Mouse (Mus musculus): Measurements from ENCODE around the gene Pax7. TPM values are rescaled to one million over a fixed set of nuclear protein-coding genes. Genes with fewer than 3 reads are reported as not detected.
A peak's percentile ranks its signal among the peaks of the same experiment; 100 is the strongest.

The Pax7 gene
- polyA plus RNA-seq, 1 experiment from 2014 or later = 0.39 TPM

- Histone ChIP-seq H3K36me3 (no peaks in the 10 kb centered on the region), H3K4me3 (peak overlapping the region; percentile 30), H3K9me3 (no peaks in the 10 kb centered on the region), H3K9ac (0 out of 2 replicates have a peak overlapping the region, but pooled peaks have one; percentile 11), H3K4me1 (replicated peaks) (peaks cover 25% of the 10 kb centered on the region), H3K27ac (replicated peaks) (no peak overlapping the region), H3K4me2 (peak overlapping the region; percentile 56), H3K27me3 (peaks cover 80% of the 10 kb centered on the region)
- ATAC-seq (ENCODE audit: low FRiP score, low read depth) = 0 out of 2 replicates have a peak, but pooled peaks have one; percentile 34
- under 1% methylated on average over 64 of the region's 65 CpGs for WGBS
Measured at GRCm38 (mm10) chr4:139821491-139822160, 11.7 kb downstream of the Pax7 start.

GRCm38 (mm10) chr4:139821071-139821470 is 12.3 kb downstream of the Pax7 start:
- Histone ChIP-seq H3K9ac (0 out of 2 replicates have a peak overlapping the region, but pooled peaks have one; percentile 11), H3K4me2 (peak overlapping the region; percentile 56), H3K4me3 (peak overlapping the region; percentile 30), H3K27me3 (peaks cover 80% of the 10 kb centered on the region), H3K36me3 (no peaks in the 10 kb centered on the region), H3K9me3 (no peaks in the 10 kb centered on the region), H3K4me1 (replicated peaks) (peaks cover 25% of the 10 kb centered on the region), H3K27ac (replicated peaks) (no peak overlapping the region)
- no peak for ATAC-seq (ENCODE audit: low FRiP score, low read depth)
- WGBS = 3% methylated on average over 22 of the region's 22 CpGs

DNA sequence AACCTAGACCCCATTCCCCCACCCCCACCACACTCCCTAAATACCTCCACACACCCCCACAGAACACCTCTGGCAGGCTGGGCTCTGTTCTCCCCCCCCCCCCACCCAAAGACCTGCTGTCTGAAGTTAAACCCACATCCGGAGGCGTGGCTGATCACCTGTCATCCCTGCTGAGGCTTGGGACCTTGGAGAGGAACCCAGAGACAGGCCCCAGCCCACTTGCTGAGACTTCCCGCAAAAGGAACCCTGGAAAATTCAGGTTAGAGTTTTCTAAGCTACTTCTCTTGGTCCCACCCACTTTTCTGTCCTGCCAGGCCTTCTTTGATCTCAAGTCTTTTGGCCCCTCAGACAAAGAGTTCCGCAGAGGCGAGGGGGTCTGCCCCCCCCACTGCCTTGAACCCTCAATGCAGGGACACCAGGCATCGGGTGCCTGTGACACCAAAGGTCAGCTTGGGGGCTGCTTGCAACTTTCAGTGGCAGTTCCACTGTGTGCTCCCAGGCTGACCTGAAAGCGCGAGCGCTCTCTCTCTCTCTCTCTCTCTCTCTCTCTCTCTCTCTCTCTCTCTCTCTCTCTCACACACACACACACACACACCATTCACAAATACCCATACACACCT is 13.8 kb downstream of the Pax7 start:
- Histone ChIP-seq H3K9me3 (no peaks in the 10 kb centered on the region), H3K27me3 (peaks cover 77% of the 10 kb centered on the region), H3K36me3 (no peaks in the 10 kb centered on the region), H3K9ac (no peak overlapping the region), H3K4me2 (no peak overlapping the region), H3K27ac (replicated peaks) (no peak overlapping the region), H3K4me1 (replicated peaks) (peaks cover 25% of the 10 kb centered on the region), H3K4me3 (no peak overlapping the region)
- WGBS = 8% methylated on average over 9 of the region's 9 CpGs
- no peak for ATAC-seq (ENCODE audit: low FRiP score, low read depth)

DNA sequence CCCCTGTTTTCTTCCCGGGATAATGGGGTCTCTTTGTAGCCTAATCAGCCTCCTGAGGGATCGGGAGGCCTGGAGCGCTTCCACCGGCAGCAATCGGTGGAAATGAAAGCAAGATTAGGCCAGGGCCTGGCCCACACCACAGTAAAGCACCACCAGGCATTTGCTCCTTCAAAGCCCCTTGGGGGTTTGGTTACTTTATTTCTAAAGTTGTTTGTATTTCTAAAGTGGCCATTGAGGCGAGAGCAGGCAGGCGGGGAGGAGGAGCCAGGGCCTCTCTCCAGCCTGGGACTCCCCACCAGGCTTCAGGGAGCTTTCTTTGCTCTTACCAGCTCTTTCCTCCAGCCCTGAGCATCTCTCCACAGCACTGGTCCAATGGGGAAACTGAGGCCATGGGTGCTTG is 15.2 kb downstream of the Pax7 start:
- Histone ChIP-seq H3K4me1 (replicated peaks) (peaks cover 16% of the 10 kb centered on the region), H3K4me3 (no peak overlapping the region), H3K9me3 (no peaks in the 10 kb centered on the region), H3K36me3 (no peaks in the 10 kb centered on the region), H3K4me2 (no peak overlapping the region), H3K27me3 (peaks cover 83% of the 10 kb centered on the region), H3K27ac (replicated peaks) (no peak overlapping the region), H3K9ac (no peak overlapping the region)
- 11% methylated on average over 7 of the region's 7 CpGs for WGBS
- no peak for ATAC-seq (ENCODE audit: low FRiP score, low read depth)

DNA sequence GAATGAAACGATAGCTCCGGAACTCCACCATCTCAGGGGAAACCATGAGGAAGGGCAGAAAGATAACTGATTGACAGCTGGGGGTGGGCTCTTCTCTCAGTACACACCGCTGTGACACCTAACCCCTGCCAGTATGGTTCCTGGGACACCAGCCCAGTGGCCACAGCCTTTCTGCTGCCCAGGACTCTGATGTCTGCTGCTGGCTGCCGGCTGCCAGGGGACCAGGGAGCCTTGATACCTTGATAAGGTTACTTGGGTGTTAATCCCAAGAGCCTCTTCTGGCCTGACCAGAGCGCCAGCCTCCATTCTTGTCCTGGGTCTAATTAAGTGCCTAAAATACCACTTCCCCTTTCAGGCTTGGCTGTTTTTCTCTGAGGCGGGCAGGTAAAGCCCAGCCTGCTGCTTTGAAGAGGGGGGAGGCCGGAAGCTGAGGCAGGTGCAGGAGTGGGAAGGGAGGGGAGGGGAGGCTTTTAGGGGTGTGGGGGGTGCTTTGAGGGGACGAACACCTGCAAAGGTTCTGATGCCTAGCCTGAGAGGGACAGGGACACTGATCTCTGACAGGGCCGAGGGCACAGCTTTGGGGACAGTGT is 19.9 kb downstream of the Pax7 start:
- H3K4me2 ChIP-seq = no peak overlapping the region
- no peak overlapping the region for H3K9ac ChIP-seq
- 35% methylated on average over 9 of the region's 9 CpGs for WGBS
- no peak overlapping the region for H3K27ac ChIP-seq (replicated peaks)
- H3K27me3 ChIP-seq = peaks cover 82% of the 10 kb centered on the region
- no peak overlapping the region for H3K4me3 ChIP-seq
- no peak for ATAC-seq (ENCODE audit: low FRiP score, low read depth)
- H3K4me1 ChIP-seq (replicated peaks) = peaks cover 19% of the 10 kb centered on the region
- H3K36me3 ChIP-seq = no peaks in the 10 kb centered on the region
- no peaks in the 10 kb centered on the region for H3K9me3 ChIP-seq

DNA sequence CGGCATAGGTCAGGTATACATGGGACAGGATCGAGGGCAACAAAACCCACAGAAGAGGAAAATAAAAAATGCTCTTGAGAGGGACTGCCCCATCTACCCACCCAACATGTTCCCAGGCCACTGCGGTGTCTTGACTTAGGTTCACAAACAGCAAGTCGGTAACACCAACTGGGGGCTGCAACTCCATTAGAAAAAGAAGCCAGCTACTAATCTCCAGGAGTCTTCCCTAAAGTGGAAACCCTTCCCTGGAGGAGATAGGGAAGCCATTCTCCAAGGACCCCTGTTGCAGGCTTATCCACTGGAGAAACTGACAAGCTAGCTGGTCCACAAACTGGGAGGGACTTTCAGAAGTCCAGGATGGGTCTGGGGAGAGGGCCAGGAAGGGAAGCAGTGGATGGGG is 21.4 kb downstream of the Pax7 start:
- H3K27me3 ChIP-seq = peaks cover 73% of the 10 kb centered on the region
- peaks cover 25% of the 10 kb centered on the region for H3K4me1 ChIP-seq (replicated peaks)
- 50% methylated on average over 4 of the region's 4 CpGs for WGBS
- H3K36me3 ChIP-seq = no peaks in the 10 kb centered on the region
- H3K27ac ChIP-seq (replicated peaks) = no peak overlapping the region
- H3K4me2 ChIP-seq = no peak overlapping the region
- no peak for ATAC-seq (ENCODE audit: low FRiP score, low read depth)
- H3K9me3 ChIP-seq = no peaks in the 10 kb centered on the region
- no peak overlapping the region for H3K4me3 ChIP-seq
- no peak overlapping the region for H3K9ac ChIP-seq

- ATAC-seq (ENCODE audit: low FRiP score, low read depth) = no peak
- no peak overlapping the region for H3K27ac ChIP-seq (replicated peaks)
- peaks cover 72% of the 10 kb centered on the region for H3K27me3 ChIP-seq
- H3K4me1 ChIP-seq (replicated peaks) = peaks cover 26% of the 10 kb centered on the region
- no peak overlapping the region for H3K4me3 ChIP-seq
- H3K9me3 ChIP-seq = no peaks in the 10 kb centered on the region
- 24% methylated on average over 5 of the region's 5 CpGs for WGBS
- H3K36me3 ChIP-seq = no peaks in the 10 kb centered on the region
- no peak overlapping the region for H3K9ac ChIP-seq
- H3K4me2 ChIP-seq = no peak overlapping the region
Measured at GRCm38 (mm10) chr4:139811475-139811874, 21.9 kb downstream of the Pax7 start.

GRCm38 (mm10) chr4:139810762-139811438 is 22.4 kb downstream of the Pax7 start:
- no peak for ATAC-seq (ENCODE audit: low FRiP score, low read depth)
- WGBS = 4% methylated on average over 22 of the region's 22 CpGs
- Histone ChIP-seq H3K36me3 (no peaks in the 10 kb centered on the region), H3K9me3 (no peaks in the 10 kb centered on the region), H3K27ac (replicated peaks) (no peak overlapping the region), H3K4me2 (peak overlapping the region; percentile 27; the same call in 1 of the 2 replicates), H3K4me1 (replicated peaks) (peaks cover 26% of the 10 kb centered on the region), H3K27me3 (peaks cover 71% of the 10 kb centered on the region), H3K4me3 (no peak overlapping the region), H3K9ac (no peak overlapping the region)

DNA sequence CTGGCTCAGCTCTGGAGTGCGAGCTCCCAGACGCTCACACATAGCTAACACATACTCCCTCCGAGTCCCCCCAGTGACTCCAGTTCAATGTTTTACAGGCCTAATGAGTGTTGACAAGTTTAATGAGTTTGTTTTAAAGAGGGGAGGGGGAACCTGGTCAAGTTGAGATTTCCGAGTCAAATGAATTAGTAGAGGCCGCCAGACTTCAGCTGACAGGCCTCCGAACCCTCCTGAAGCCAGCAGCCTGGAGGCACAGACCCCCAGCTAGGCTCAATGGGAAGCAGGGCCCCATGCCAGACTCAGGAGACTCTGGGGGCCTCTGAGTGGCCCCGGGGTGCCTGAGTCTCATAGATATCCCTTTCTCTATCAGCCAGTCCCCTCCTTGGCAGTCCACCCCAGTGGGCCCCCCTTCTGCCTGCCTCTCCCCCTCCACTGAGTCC is 23.9 kb downstream of the Pax7 start:
- H3K27me3 ChIP-seq = peaks cover 75% of the 10 kb centered on the region
- no peak overlapping the region for H3K9ac ChIP-seq
- H3K4me3 ChIP-seq = no peak overlapping the region
- WGBS = 17% methylated on average over 7 of the region's 7 CpGs
- no peaks in the 10 kb centered on the region for H3K9me3 ChIP-seq
- H3K36me3 ChIP-seq = no peaks in the 10 kb centered on the region
- no peak overlapping the region for H3K4me2 ChIP-seq
- peaks cover 26% of the 10 kb centered on the region for H3K4me1 ChIP-seq (replicated peaks)
- no peak for ATAC-seq (ENCODE audit: low FRiP score, low read depth)
- no peak overlapping the region for H3K27ac ChIP-seq (replicated peaks)

- Histone ChIP-seq H3K4me3 (no peak overlapping the region), H3K36me3 (no peaks in the 10 kb centered on the region), H3K27me3 (peaks cover 67% of the 10 kb centered on the region), H3K4me1 (replicated peaks) (peaks cover 26% of the 10 kb centered on the region), H3K9ac (no peak overlapping the region), H3K9me3 (no peaks in the 10 kb centered on the region), H3K27ac (replicated peaks) (no peak overlapping the region), H3K4me2 (no peak overlapping the region)
- 10% methylated on average over 10 of the region's 10 CpGs for WGBS
- ATAC-seq (ENCODE audit: low FRiP score, low read depth) = no peak
Measured at GRCm38 (mm10) chr4:139807820-139808219, 25.5 kb downstream of the Pax7 start.

- H3K4me3 ChIP-seq = no peak overlapping the region
- H3K27me3 ChIP-seq = peaks cover 66% of the 10 kb centered on the region
- H3K27ac ChIP-seq (replicated peaks) = no peak overlapping the region
- H3K4me2 ChIP-seq = peak overlapping the region; percentile 3; the same call in 1 of the 2 replicates
- ATAC-seq (ENCODE audit: low FRiP score, low read depth) = no peak
- no peak overlapping the region for H3K9ac ChIP-seq
- 5% methylated on average over 14 of the region's 14 CpGs for WGBS
- H3K4me1 ChIP-seq (replicated peaks) = peaks cover 26% of the 10 kb centered on the region
- no peaks in the 10 kb centered on the region for H3K36me3 ChIP-seq
- no peaks in the 10 kb centered on the region for H3K9me3 ChIP-seq
Measured at GRCm38 (mm10) chr4:139807191-139807808, 26.0 kb downstream of the Pax7 start.
